Mouse (Mus musculus) intestine, embryonic 15.5 days (tissue): ENCODE results near the gene Caly. TPM values are rescaled to one million over a fixed set of nuclear protein-coding genes. Genes with fewer than 3 reads are reported as not detected.
A peak's percentile ranks its signal among the peaks of the same experiment; 100 is the strongest.

Source experiments
- ATAC-seq: fragments of 200-750 bp; cut with Nextera tagmentation; 2 replicates; pipeline ENCODE4 v1.8.0; 2017; ENCODE audit warnings: moderate TSS enrichment, moderate library complexity
- H3K27ac ChIP-seq: fragments of 300-500 bp; sonication (generic); 2 replicates; pipeline ENCODE4 v1.5.1; 2015; ENCODE audit warnings: mild to moderate bottlenecking, inconsistent platforms
- H3K27me3 ChIP-seq: fragments of 300-500 bp; sonication (generic); replicated peaks from 2 replicates; pipeline ENCODE4 v1.6.1; 2015; ENCODE audit warnings: inconsistent platforms
- H3K36me3 ChIP-seq: fragments of 300-500 bp; sonication (generic); 2 replicates; pipeline ENCODE4 v1.6.1; 2015; ENCODE audit warnings: inconsistent platforms
- H3K4me1 ChIP-seq: fragments of 300-500 bp; sonication (generic); replicated peaks from 2 replicates; pipeline ENCODE4 v1.6.1; 2015; ENCODE audit warnings: inconsistent platforms
- H3K4me2 ChIP-seq: fragments of 300-500 bp; sonication (generic); replicated peaks from 2 replicates; pipeline ENCODE4 v1.6.1; 2015; ENCODE audit warnings: mild to moderate bottlenecking, inconsistent platforms
- H3K4me3 ChIP-seq: fragments of 300-500 bp; sonication (generic); replicated peaks from 2 replicates; pipeline ENCODE4 v1.5.1; 2015; ENCODE audit warnings: inconsistent platforms
- H3K9ac ChIP-seq: fragments of 300-500 bp; sonication (generic); 2 replicates; pipeline ENCODE4 v1.6.1; 2015; ENCODE audit warnings: inconsistent platforms
- H3K9me3 ChIP-seq: fragments of 300-500 bp; sonication (generic); 2 replicates; pipeline ENCODE4 v1.6.1; 2016; ENCODE audit warnings: inconsistent platforms
- WGBS: fragments of 180-500 bp; shearing (Covaris S2); methylation state at CpG from one replicate; pipeline ENCODE4 v1.1.7; 2015; 5-methylcytosine and 5-hydroxymethylcytosine counted together
- polyA plus RNA-seq: library from polyadenylated mRNA; unstranded; fragments of >200 nt; fragmentation: Nextera tagmentation; extraction: Ambion mirVana; gene quantifications from 2 replicates; pipeline ENCODE4 v1.2.1, GENCODE M21; 2015

Caly gene
- polyA plus RNA-seq, 1 experiment from 2014 or later, result 3.7 TPM

- H3K27ac ChIP-seq, result no peak overlapping the region
- no peak overlapping the region for H3K9ac ChIP-seq
- 4% methylated on average over 24 of the region's 24 CpGs for WGBS
- ATAC-seq, result peak; percentile 75
- H3K9me3 ChIP-seq, result no peaks in the 10 kb centered on the region
- H3K4me1 ChIP-seq, result 0 out of 2 replicates have a peak, but pooled peaks cover 5% of the 10 kb centered on the region
- no peaks in the 10 kb centered on the region for H3K36me3 ChIP-seq
- peaks cover 38% of the 10 kb centered on the region for H3K27me3 ChIP-seq
- peak overlapping the region; percentile 20 for H3K4me3 ChIP-seq
- peak overlapping the region; percentile 55 for H3K4me2 ChIP-seq
Observed at GRCm38 (mm10) chr7:140080503-140081156, 1.7 kb downstream of the Caly start.

- Histone ChIP-seq H3K27ac (no peak overlapping the region), H3K36me3 (no peaks in the 10 kb centered on the region), H3K4me1 (0 out of 2 replicates have a peak, but pooled peaks cover 5% of the 10 kb centered on the region), H3K9ac (no peak overlapping the region), H3K4me3 (no peak overlapping the region), H3K4me2 (no peak overlapping the region), H3K27me3 (peaks cover 38% of the 10 kb centered on the region), H3K9me3 (no peaks in the 10 kb centered on the region)
- WGBS, result 8% methylated on average over 5 of the region's 5 CpGs
- no peak for ATAC-seq
Observed at GRCm38 (mm10) chr7:140078711-140079110, 3.6 kb downstream of the Caly start.

- Histone ChIP-seq H3K9ac (no peak overlapping the region), H3K36me3 (no peaks in the 10 kb centered on the region), H3K27me3 (peaks cover 38% of the 10 kb centered on the region), H3K27ac (no peak overlapping the region), H3K4me1 (0 out of 2 replicates have a peak, but pooled peaks cover 5% of the 10 kb centered on the region), H3K4me2 (no peak overlapping the region), H3K4me3 (no peak overlapping the region), H3K9me3 (no peaks in the 10 kb centered on the region)
- ATAC-seq, result no peak
- WGBS, result 71% methylated on average over 6 of the region's 6 CpGs
Observed at GRCm38 (mm10) chr7:140077698-140078097, 4.7 kb downstream of the Caly start.

- Histone ChIP-seq H3K27me3 (peaks cover 4% of the 10 kb centered on the region), H3K4me2 (peak overlapping the region; percentile 62), H3K4me1 (peaks cover 6% of the 10 kb centered on the region; the same call in 1 of the 2 replicates), H3K4me3 (peak overlapping the region; percentile 22), H3K9ac (peak overlapping the region; percentile 3; the same call in 1 of the 2 replicates), H3K36me3 (no peaks in the 10 kb centered on the region), H3K27ac (no peak overlapping the region), H3K9me3 (no peaks in the 10 kb centered on the region)
- 0 out of 2 replicates have a peak, but pooled peaks have one; percentile 12 for ATAC-seq
- WGBS, result 36% methylated on average over 39 of the region's 39 CpGs
Observed at GRCm38 (mm10) chr7:140070042-140070711, 12.2 kb downstream of the Caly start.

DNA sequence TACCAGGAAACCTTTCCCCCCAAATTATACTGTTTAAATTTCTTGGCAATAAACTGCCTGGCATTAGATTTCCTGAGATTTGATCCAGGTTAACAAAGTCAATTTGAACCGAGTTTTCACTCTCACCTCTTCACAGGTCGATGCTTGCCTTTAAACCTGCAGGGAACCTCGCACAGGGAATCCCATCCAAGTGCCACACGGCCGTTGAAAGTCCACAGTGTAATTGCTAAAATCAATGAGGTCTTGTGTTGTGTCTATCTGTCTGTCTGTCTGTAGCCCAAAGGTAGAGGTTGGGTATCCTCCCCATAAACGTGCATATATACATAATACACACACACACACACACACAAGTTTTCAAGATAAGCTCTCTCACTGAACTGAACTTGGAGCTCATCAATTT, 15.0 kb downstream of the Caly start:
- Histone ChIP-seq H3K4me2 (no peak overlapping the region), H3K4me1 (peaks cover 6% of the 10 kb centered on the region; the same call in 1 of the 2 replicates), H3K27ac (no peak overlapping the region), H3K9ac (no peak overlapping the region), H3K27me3 (peaks cover 25% of the 10 kb centered on the region), H3K9me3 (no peaks in the 10 kb centered on the region), H3K4me3 (no peak overlapping the region), H3K36me3 (no peaks in the 10 kb centered on the region)
- ATAC-seq, result no peak
- 53% methylated on average over 6 of the region's 6 CpGs for WGBS

- Histone ChIP-seq H3K9me3 (no peaks in the 10 kb centered on the region), H3K9ac (no peak overlapping the region), H3K27ac (no peak overlapping the region), H3K27me3 (peaks cover 68% of the 10 kb centered on the region), H3K36me3 (no peaks in the 10 kb centered on the region), H3K4me1 (peaks cover 18% of the 10 kb centered on the region), H3K4me3 (no peak overlapping the region), H3K4me2 (no peak overlapping the region)
- 17% methylated on average over 7 of the region's 7 CpGs for WGBS
- no peak for ATAC-seq
Observed at GRCm38 (mm10) chr7:140063092-140063491, 19.3 kb downstream of the Caly start.

GRCm38 (mm10) chr7:140062307-140062706, 20.0 kb downstream of the Caly start:
- Histone ChIP-seq H3K27me3 (peaks cover 76% of the 10 kb centered on the region), H3K9ac (no peak overlapping the region), H3K4me1 (peaks cover 23% of the 10 kb centered on the region), H3K9me3 (no peaks in the 10 kb centered on the region), H3K4me2 (peak overlapping the region; percentile 86; the same call in 1 of the 2 replicates), H3K27ac (no peak overlapping the region), H3K36me3 (no peaks in the 10 kb centered on the region), H3K4me3 (no peak overlapping the region)
- peak; percentile 55 for ATAC-seq
- 17% methylated on average over 11 of the region's 11 CpGs for WGBS

DNA sequence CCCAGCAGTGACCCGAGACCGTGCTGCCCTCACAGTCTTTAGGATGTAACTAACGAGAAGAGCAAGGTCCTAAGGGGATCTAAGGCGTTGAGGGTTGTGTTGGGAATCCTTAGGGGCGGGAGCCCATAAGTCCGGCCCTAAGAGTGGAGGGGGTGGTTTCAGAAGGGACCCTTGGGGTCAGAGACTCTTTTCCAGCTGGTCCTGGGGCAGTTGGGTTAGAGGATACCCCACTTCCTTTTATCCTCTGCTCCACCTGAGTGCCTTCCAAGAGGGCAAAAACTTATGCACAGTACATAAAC, 20.6 kb downstream of the Caly start:
- H3K27ac ChIP-seq, result no peak overlapping the region
- H3K4me1 ChIP-seq, result peaks cover 23% of the 10 kb centered on the region
- peaks cover 81% of the 10 kb centered on the region for H3K27me3 ChIP-seq
- H3K9me3 ChIP-seq, result no peaks in the 10 kb centered on the region
- H3K4me2 ChIP-seq, result peak overlapping the region; percentile 86
- WGBS, result 3% methylated on average over 6 of the region's 6 CpGs
- no peak overlapping the region for H3K9ac ChIP-seq
- peak overlapping the region; percentile 36 for H3K4me3 ChIP-seq
- no peak for ATAC-seq
- no peaks in the 10 kb centered on the region for H3K36me3 ChIP-seq

GRCm38 (mm10) chr7:140060936-140061831, 21.2 kb downstream of the Caly start:
- no peak overlapping the region for H3K27ac ChIP-seq
- peak; percentile 40 for ATAC-seq
- peaks cover 23% of the 10 kb centered on the region for H3K4me1 ChIP-seq
- H3K27me3 ChIP-seq, result peaks cover 87% of the 10 kb centered on the region
- peak overlapping the region; percentile 86 for H3K4me2 ChIP-seq
- under 1% methylated on average over 47 of the region's 47 CpGs for WGBS
- peak overlapping the region; percentile 36 for H3K4me3 ChIP-seq
- no peaks in the 10 kb centered on the region for H3K36me3 ChIP-seq
- H3K9ac ChIP-seq, result peak overlapping the region; percentile 14; the same call in 1 of the 2 replicates
- H3K9me3 ChIP-seq, result no peaks in the 10 kb centered on the region

DNA sequence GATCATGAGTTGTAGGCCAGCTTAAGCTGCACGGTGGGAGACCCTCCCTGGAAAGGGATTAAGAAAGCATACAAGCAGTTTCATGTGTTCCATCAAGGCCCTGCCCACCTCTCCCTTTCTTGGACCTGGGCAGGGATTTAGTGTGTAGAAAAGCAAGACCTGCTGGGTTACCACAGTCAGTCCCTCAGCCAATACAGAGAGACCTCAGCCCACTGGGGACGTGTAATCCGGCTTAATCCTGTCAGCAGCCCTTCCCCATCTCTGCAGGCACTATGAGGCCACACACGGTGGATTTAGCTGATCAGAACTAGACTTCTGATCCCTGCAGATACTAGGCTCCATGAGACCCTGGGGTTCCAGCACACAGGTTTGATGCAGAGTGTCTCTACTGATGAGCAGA, 22.7 kb downstream of the Caly start:
- H3K4me1 ChIP-seq, result peaks cover 23% of the 10 kb centered on the region
- peaks cover 84% of the 10 kb centered on the region for H3K27me3 ChIP-seq
- WGBS, result 47% methylated on average over 4 of the region's 4 CpGs
- H3K27ac ChIP-seq, result no peak overlapping the region
- H3K4me3 ChIP-seq, result no peak overlapping the region
- no peak overlapping the region for H3K9ac ChIP-seq
- no peak for ATAC-seq
- H3K9me3 ChIP-seq, result no peaks in the 10 kb centered on the region
- no peaks in the 10 kb centered on the region for H3K36me3 ChIP-seq
- H3K4me2 ChIP-seq, result no peak overlapping the region

DNA sequence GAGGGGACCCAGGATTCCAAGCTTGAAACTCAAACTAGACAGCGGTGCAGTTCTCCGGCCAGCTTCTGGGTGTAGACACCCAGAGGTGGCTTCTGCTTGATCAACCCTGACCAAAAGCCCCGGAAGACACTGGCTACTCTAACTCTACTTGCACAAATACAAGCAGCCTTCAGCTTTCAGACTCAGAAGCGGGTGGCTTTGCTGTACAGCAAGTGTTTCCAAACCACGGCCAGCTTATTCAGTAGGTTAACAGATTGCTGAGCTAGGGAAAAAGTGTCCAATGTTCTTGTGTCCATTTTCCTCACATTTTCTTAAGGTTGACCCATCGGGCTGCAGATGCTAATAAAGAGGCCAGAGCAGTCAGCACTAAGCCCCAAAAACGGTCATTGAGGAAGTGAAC, 23.8 kb downstream of the Caly start:
- no peak for ATAC-seq
- Histone ChIP-seq H3K36me3 (no peaks in the 10 kb centered on the region), H3K9ac (peak overlapping the region; percentile 45; the same call in 1 of the 2 replicates), H3K4me2 (peak overlapping the region; percentile 91), H3K4me3 (peak overlapping the region; percentile 43), H3K4me1 (peaks cover 23% of the 10 kb centered on the region), H3K9me3 (no peaks in the 10 kb centered on the region), H3K27ac (no peak overlapping the region), H3K27me3 (peaks cover 75% of the 10 kb centered on the region)
- WGBS, result 33% methylated on average over 7 of the region's 7 CpGs
